Mouse (Mus musculus): ENCODE data around the gene Gm49396.

The Gm49396 gene

GRCm38 (mm10) chr7:30552102-30553020 is 10.8 kb upstream of the Gm49396 start, which contains the start of the genes Hspb6 and Proser3:
Gene Hspb6 (plus strand): TSS chr7:30552178.
Gene Proser3 (minus strand): TSS chr7:30552299.
- WGBS, result under 1% methylated on average over 44 of the region's 44 CpGs

- 1% methylated on average over 23 of the region's 23 CpGs for WGBS
Measured at GRCm38 (mm10) chr7:30553021-30553589, 10.0 kb upstream of the Gm49396 start.

GRCm38 (mm10) chr7:30553810-30554584 is 9.1 kb upstream of the Gm49396 start:
- WGBS, result 80% methylated on average over 22 of the region's 22 CpGs

- 90% methylated on average over 18 of the region's 18 CpGs for WGBS
Measured at GRCm38 (mm10) chr7:30556894-30557536, 6.1 kb upstream of the Gm49396 start.

GRCm38 (mm10) chr7:30557901-30558514 is 5.1 kb upstream of the Gm49396 start:
- 69% methylated on average over 13 of the region's 13 CpGs for WGBS

- 3% methylated on average over 12 of the region's 12 CpGs for WGBS
Measured at GRCm38 (mm10) chr7:30558656-30559442, 4.3 kb upstream of the Gm49396 start.

GRCm38 (mm10) chr7:30559443-30559954 is 3.6 kb upstream of the Gm49396 start, which contains the start of gene Lin37:
Gene Lin37 (minus strand): TSS chr7:30559838.
- under 1% methylated on average over 20 of the region's 20 CpGs for WGBS

- WGBS, result 55% methylated on average over 2 of the region's 2 CpGs
Measured at GRCm38 (mm10) chr7:30560296-30560695, 2.8 kb upstream of the Gm49396 start.

- WGBS, result under 1% methylated on average over 27 of the region's 27 CpGs
Measured at GRCm38 (mm10) chr7:30562526-30563116, 523 bp upstream of the Gm49396 start.

- 20% methylated on average over 6 of the region's 6 CpGs for WGBS
Measured at GRCm38 (mm10) chr7:30563906-30564280, 749 bp downstream of the Gm49396 start.

- 95% methylated on average over 12 of the region's 12 CpGs for WGBS
Measured at GRCm38 (mm10) chr7:30564970-30565571, 1.9 kb downstream of the Gm49396 start, which contains the start of gene Igflr1. Gene Igflr1 (plus strand): TSS chr7:30565427.

- 85% methylated on average over 9 of the region's 9 CpGs for WGBS
Measured at GRCm38 (mm10) chr7:30566033-30566432, 2.9 kb downstream of the Gm49396 start.

GRCm38 (mm10) chr7:30567555-30567954 is 4.4 kb downstream of the Gm49396 start:
- WGBS, result 86% methylated on average over 11 of the region's 11 CpGs

GRCm38 (mm10) chr7:30572389-30572788 is 9.2 kb downstream of the Gm49396 start:
- WGBS, result 81% methylated on average over 5 of the region's 5 CpGs

GRCm38 (mm10) chr7:30572969-30573368 is 9.8 kb downstream of the Gm49396 start:
- 35% methylated on average over 2 of the region's 2 CpGs for WGBS

GRCm38 (mm10) chr7:30579950-30580349 is 16.8 kb downstream of the Gm49396 start:
- WGBS, result 90% methylated on average over 8 of the region's 8 CpGs

GRCm38 (mm10) chr7:30581547-30581946 is 18.4 kb downstream of the Gm49396 start:
- WGBS, result 95% methylated on average over 16 of the region's 16 CpGs

- 90% methylated on average over 10 of the region's 10 CpGs for WGBS
Measured at GRCm38 (mm10) chr7:30584339-30584738, 21.2 kb downstream of the Gm49396 start.

GRCm38 (mm10) chr7:30585170-30585569 is 22.0 kb downstream of the Gm49396 start:
- 93% methylated on average over 7 of the region's 7 CpGs for WGBS

All from cerebral cortex, adult 2 months (tissue).